Comparison of ENCODE assay signal across 1 mouse cellular context in genomic region chr2:150549576-150549975, GRCm38 (mm10). TPM values are rescaled to one million over a fixed set of nuclear protein-coding genes. Genes with fewer than 3 reads are reported as not detected.
"Had no signal": no experiment of that assay in that cellular context is flagged by ENCODE, and none has a peak within 500 bp of the region (broad histone marks: within the 10 kb centered on the region; RNA-seq: fewer than 3 reads in every experiment).

No protein-coding gene starts in this region.

RNA-seq across cellular contexts. Expression of gene Cst7, which starts 20.6 kb away (rescaled TPM):
- polyA plus RNA-seq: neural tube, embryonic 14.5 days had no signal
